Mouse (Mus musculus) thymus, adult 2 months (tissue): ENCODE data around the gene Eaf1.

ENCODE experiments used
- CTCF ChIP-seq: fragments of 200-500 bp; IDR thresholded peaks from 2 replicates; pipeline ENCODE4 v1.5.1; 2012; ENCODE audit warnings: mild to moderate bottlenecking, control low read depth, low read length, moderate library complexity, borderline replicate concordance; ENCODE audit not compliant: control insufficient read depth, poor library complexity, insufficient read depth; ENCODE audit errors: extremely low read depth
- POLR2A ChIP-seq: fragments of 200-500 bp; IDR thresholded peaks from 2 replicates; pipeline ENCODE4 v1.6.1; 2012; ENCODE audit warnings: mild to moderate bottlenecking, low read length, control low read depth, moderate library complexity; ENCODE audit not compliant: control insufficient read depth, poor library complexity, insufficient read depth; ENCODE audit errors: extremely low read depth

DNA sequence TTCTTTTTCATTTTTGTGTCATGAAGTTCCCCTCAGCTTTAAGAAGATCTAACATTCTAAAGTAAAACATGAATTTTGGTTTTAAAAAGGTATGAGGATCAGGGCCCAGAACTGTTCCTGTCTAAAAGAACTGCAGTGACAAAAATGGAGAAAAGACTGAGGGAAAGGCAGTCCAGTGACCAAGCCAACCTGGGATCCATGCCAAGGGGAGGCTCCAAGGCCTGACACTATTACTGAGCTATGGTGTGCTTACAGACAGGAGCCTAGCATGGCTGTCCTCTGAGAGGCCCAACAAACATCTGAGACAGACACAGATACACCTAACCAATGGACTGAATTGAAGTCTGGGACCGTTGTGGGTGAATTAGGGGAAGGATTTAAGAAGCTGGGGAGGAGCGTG is 15.7 kb downstream of the Eaf1 start:
- TF ChIP-seq CTCF, result no peak
- no peak for TF ChIP-seq POLR2A
